Comparison of ENCODE assay signal across 8 mouse cellular contexts in genomic region chr19:5911430-5912102, GRCm38 (mm10). TPM values are rescaled to one million over a fixed set of nuclear protein-coding genes. Genes with fewer than 3 reads are reported as not detected.
DNase-seq lines count a peak whose midpoint lies in the region; ATAC-seq and TF ChIP-seq lines count a peak whose summit lies in the region.

No protein-coding gene starts in this region.

- intact Hi-C loops in heart, postnatal 25 days (cut with DNase I) = no loop called here

- H3K4me2 ChIP-seq in heart, postnatal 0 days (ENCODE audit: low read depth, low read length) = peak overlapping the region; percentile 82
- peak overlapping the region; percentile 90 for H3K4me2 ChIP-seq in forebrain, postnatal 0 days (ENCODE audit: low read depth)
- peak overlapping the region; percentile 62 for H3K4me2 ChIP-seq in midbrain, embryonic 11.5 days

- TF ChIP-seq CTCF in heart, postnatal 0 days (IDR thresholded peaks at IDR 0.05; ENCODE audit: low read depth) = no peak
- TF ChIP-seq CTCF in forebrain, postnatal 0 days (IDR thresholded peaks at IDR 0.05; ENCODE audit: low read depth) = no peak

- peak overlapping the region; percentile 82 for H3K4me3 ChIP-seq in heart, postnatal 0 days (ENCODE audit: low read depth, low read length)
- peak overlapping the region; percentile 93 for H3K4me3 ChIP-seq in forebrain, postnatal 0 days (ENCODE audit: low read depth, low read length)
- H3K4me3 ChIP-seq in midbrain, embryonic 11.5 days (ENCODE audit: low read depth, low read length) = peak overlapping the region; percentile 69

- peaks cover 28% of the 10 kb centered on the region for H3K36me3 ChIP-seq in heart, postnatal 0 days (replicated peaks; ENCODE audit: control insufficient read depth, insufficient read depth, low read length)
- peaks cover 4% of the 10 kb centered on the region for H3K36me3 ChIP-seq in forebrain, postnatal 0 days (ENCODE audit: insufficient read depth)
- H3K36me3 ChIP-seq in midbrain, embryonic 11.5 days (ENCODE audit: control insufficient read depth, insufficient read depth, low read length) = peaks cover 4% of the 10 kb centered on the region; the same call in 1 of the 2 replicates

- no peaks in the 10 kb centered on the region for H3K9me3 ChIP-seq in heart, postnatal 0 days (replicated peaks; ENCODE audit: control insufficient read depth, low read length)
- no peaks in the 10 kb centered on the region for H3K9me3 ChIP-seq in forebrain, postnatal 0 days (ENCODE audit: low read length)
- H3K9me3 ChIP-seq in midbrain, embryonic 11.5 days (ENCODE audit: control insufficient read depth, low read length) = no peaks in the 10 kb centered on the region

- DNase-seq in heart, postnatal 0 days (ENCODE audit: low spot score) = no peak
- no peak for DNase-seq in heart, postnatal 25 days (ENCODE audit: low spot score)
- peak; percentile 45 for DNase-seq in MEL-GATA-1-ER (ENCODE audit: extremely low read depth, low read depth)
- no peak for DNase-seq in forebrain, postnatal 0 days
- DNase-seq in midbrain, embryonic 11.5 days (ENCODE audit: low spot score, missing footprints) = no peak
- no peak for DNase-seq in gastrocnemius, adult 18-20 months (ENCODE audit: low spot score)
- no peak for DNase-seq in embryo, embryonic 11 days
- DNase-seq in right cerebral cortex, postnatal 25 days = no peak

- peak overlapping the region; percentile 88 for H3K27ac ChIP-seq in heart, postnatal 0 days (ENCODE audit: low read depth)
- peak overlapping the region; percentile 83; the same call in 1 of the 2 replicates for H3K27ac ChIP-seq in forebrain, postnatal 0 days (ENCODE audit: low read depth, low read length)
- no peak overlapping the region; the same call in 1 of the 2 replicates for H3K27ac ChIP-seq in midbrain, embryonic 11.5 days (ENCODE audit: low read depth, low read length)

- H3K9ac ChIP-seq in heart, postnatal 0 days (replicated peaks; ENCODE audit: low read depth, low read length) = peak overlapping the region; percentile 93
- peak overlapping the region; percentile 77 for H3K9ac ChIP-seq in forebrain, postnatal 0 days
- peak overlapping the region; percentile 81 for H3K9ac ChIP-seq in midbrain, embryonic 11.5 days (ENCODE audit: low read length)

- H3K4me1 ChIP-seq in heart, postnatal 0 days (ENCODE audit: control insufficient read depth, insufficient read depth) = peaks cover 25% of the 10 kb centered on the region
- H3K4me1 ChIP-seq in forebrain, postnatal 0 days (ENCODE audit: insufficient read depth) = peaks cover 19% of the 10 kb centered on the region
- H3K4me1 ChIP-seq in midbrain, embryonic 11.5 days (ENCODE audit: control insufficient read depth, insufficient read depth, low read length) = peaks cover 22% of the 10 kb centered on the region

- WGBS in heart, postnatal 0 days = 2% methylated on average over 14 of the region's 14 CpGs
- 3% methylated on average over 14 of the region's 14 CpGs for WGBS in forebrain, postnatal 0 days
- WGBS in midbrain, embryonic 11.5 days = 10% methylated on average over 14 of the region's 14 CpGs

- no peaks in the 10 kb centered on the region for H3K27me3 ChIP-seq in heart, postnatal 0 days (ENCODE audit: control insufficient read depth, insufficient read depth, low read length)
- H3K27me3 ChIP-seq in forebrain, postnatal 0 days (ENCODE audit: insufficient read depth, low read length) = no peaks in the 10 kb centered on the region
- H3K27me3 ChIP-seq in midbrain, embryonic 11.5 days (ENCODE audit: control insufficient read depth, insufficient read depth, low read length) = no peaks in the 10 kb centered on the region

- TF ChIP-seq EP300 in heart, postnatal 0 days (IDR thresholded peaks at IDR 0.05; ENCODE audit: low read depth) = no peak

- ATAC-seq in heart, postnatal 0 days (ENCODE audit: insufficient read depth, low read depth) = no peak
- ATAC-seq in forebrain, postnatal 0 days = no peak
- no peak for ATAC-seq in midbrain, embryonic 11.5 days (ENCODE audit: low FRiP score)

RNA-seq across cellular contexts. Expression of gene Dpf2, which starts 1.2 kb away (rescaled TPM):
- total RNA-seq in heart, postnatal 0 days (2014; rRNA removed; ENCODE audit: low replicate concordance) = 57.8 and 91.8 TPM in 2 replicates
- 60.5 and 61.4 TPM in 2 replicates for polyA plus RNA-seq in heart, postnatal 0 days (2015; fragmentation: Nextera tagmentation; extraction: Ambion mirVana)
- total RNA-seq in heart, postnatal 25 days (2021) = 10 to 100 TPM; 87.4 to 96.1 TPM
- total RNA-seq in forebrain, postnatal 0 days (2014; rRNA removed) = 52.8 and 64.5 TPM in 2 replicates
- polyA plus RNA-seq in forebrain, postnatal 0 days (2015; fragmentation: Nextera tagmentation; extraction: Ambion mirVana) = 56.8 and 60.1 TPM in 2 replicates
- 200 and 203 TPM in 2 replicates for polyA plus RNA-seq in midbrain, embryonic 11.5 days (2014; fragmentation: Nextera tagmentation; extraction: Ambion mirVana)
- total RNA-seq in gastrocnemius, adult 18-20 months (2021) = 10 to 100 TPM; 76.3 to 85.1 TPM

RNA-seq across cellular contexts. Expression of gene Cdc42ep2, which starts 13.1 kb away (rescaled TPM):
- total RNA-seq in heart, postnatal 0 days (2014; rRNA removed; ENCODE audit: low replicate concordance) = 15.7 and 17.4 TPM in 2 replicates
- polyA plus RNA-seq in heart, postnatal 0 days (2015; fragmentation: Nextera tagmentation; extraction: Ambion mirVana) = 8.8 and 9.5 TPM in 2 replicates
- 1 to 10 TPM; 9.1 to 9.8 TPM for total RNA-seq in heart, postnatal 25 days (2021)
- total RNA-seq in forebrain, postnatal 0 days (2014; rRNA removed) = 13.3 and 18.4 TPM in 2 replicates
- polyA plus RNA-seq in forebrain, postnatal 0 days (2015; fragmentation: Nextera tagmentation; extraction: Ambion mirVana) = 13.5 and 15.6 TPM in 2 replicates
- polyA plus RNA-seq in midbrain, embryonic 11.5 days (2014; fragmentation: Nextera tagmentation; extraction: Ambion mirVana) = 2.2 and 2.5 TPM in 2 replicates
- total RNA-seq in gastrocnemius, adult 18-20 months (2021) = 10 to 100 TPM in 1 of 2 experiments, 1 to 10 TPM in 1; 8.9 to 11.2 TPM

RNA-seq across cellular contexts. Expression of gene Tigd3, which starts 17.6 kb away (rescaled TPM):
- 0.81 and 3.3 TPM in 2 replicates for total RNA-seq in heart, postnatal 0 days (2014; rRNA removed; ENCODE audit: low replicate concordance)
- polyA plus RNA-seq in heart, postnatal 0 days (2015; fragmentation: Nextera tagmentation; extraction: Ambion mirVana) = 0.85 and 0.91 TPM in 2 replicates
- total RNA-seq in heart, postnatal 25 days (2021) = under 1 TPM; 0.22 to 0.68 TPM
- 9.9 and 14.2 TPM in 2 replicates for total RNA-seq in forebrain, postnatal 0 days (2014; rRNA removed)
- 8.6 and 10.2 TPM in 2 replicates for polyA plus RNA-seq in forebrain, postnatal 0 days (2015; fragmentation: Nextera tagmentation; extraction: Ambion mirVana)
- 7.3 and 8.3 TPM in 2 replicates for polyA plus RNA-seq in midbrain, embryonic 11.5 days (2014; fragmentation: Nextera tagmentation; extraction: Ambion mirVana)
- under 1 TPM; 0.21 TPM for total RNA-seq in gastrocnemius, adult 18-20 months (2021)

RNA-seq across cellular contexts. Expression of gene Slc25a45, which starts 34.0 kb away (rescaled TPM):
- total RNA-seq in heart, postnatal 0 days (2014; rRNA removed; ENCODE audit: low replicate concordance) = 3.1 and 4.8 TPM in 2 replicates
- polyA plus RNA-seq in heart, postnatal 0 days (2015; fragmentation: Nextera tagmentation; extraction: Ambion mirVana) = 2.8 and 2.9 TPM in 2 replicates
- 1 to 10 TPM; 3.5 to 4.1 TPM for total RNA-seq in heart, postnatal 25 days (2021)
- total RNA-seq in forebrain, postnatal 0 days (2014; rRNA removed) = 2.2 and 2.6 TPM in 2 replicates
- 2.0 and 2.9 TPM in 2 replicates for polyA plus RNA-seq in forebrain, postnatal 0 days (2015; fragmentation: Nextera tagmentation; extraction: Ambion mirVana)
- polyA plus RNA-seq in midbrain, embryonic 11.5 days (2014; fragmentation: Nextera tagmentation; extraction: Ambion mirVana) = 1.1 and 1.8 TPM in 2 replicates
- total RNA-seq in gastrocnemius, adult 18-20 months (2021) = under 1 TPM; 0.59 to 0.90 TPM

RNA-seq across cellular contexts. Expression of gene Frmd8, which starts 36.5 kb away (rescaled TPM):
- 29.1 and 53.8 TPM in 2 replicates for total RNA-seq in heart, postnatal 0 days (2014; rRNA removed; ENCODE audit: low replicate concordance)
- 12.8 and 14.9 TPM in 2 replicates for polyA plus RNA-seq in heart, postnatal 0 days (2015; fragmentation: Nextera tagmentation; extraction: Ambion mirVana)
- total RNA-seq in heart, postnatal 25 days (2021) = 10 to 100 TPM in 1 of 2 experiments, 1 to 10 TPM in 1; 8.9 to 11.1 TPM
- 8.5 and 13.3 TPM in 2 replicates for total RNA-seq in forebrain, postnatal 0 days (2014; rRNA removed)
- polyA plus RNA-seq in forebrain, postnatal 0 days (2015; fragmentation: Nextera tagmentation; extraction: Ambion mirVana) = 9.0 and 10.3 TPM in 2 replicates
- polyA plus RNA-seq in midbrain, embryonic 11.5 days (2014; fragmentation: Nextera tagmentation; extraction: Ambion mirVana) = 11.5 and 14.0 TPM in 2 replicates
- total RNA-seq in gastrocnemius, adult 18-20 months (2021) = 1 to 10 TPM; 2.9 to 3.2 TPM
